Mouse (Mus musculus) CH12.LX (cell line): ENCODE data around the gene Cox8a. TPM values are rescaled to one million over a fixed set of nuclear protein-coding genes. Genes with fewer than 3 reads are reported as not detected.

ENCODE experiments used
- DNase-seq: peaks from one replicate; pipeline ENCODE4 v3.0.0-alpha.2; 2013; ENCODE audit errors: extremely low read depth
- H3K27ac ChIP-seq: 2 replicates; pipeline ENCODE4 v1.5.1; 2012; ENCODE audit warnings: low read depth, mild to moderate bottlenecking, control low read depth, moderate library complexity; ENCODE audit not compliant: insufficient read depth
- H3K27me3 ChIP-seq: replicated peaks from 2 replicates; pipeline ENCODE3; 2012; ENCODE audit warnings: inconsistent platforms
- H3K36me3 ChIP-seq, 2 experiments: replicated peaks in 1 of 2; 2 replicates each; pipeline versions ENCODE3 to v1.6.1; 2012; ENCODE audit warnings: inconsistent platforms in 1 of 2, low read length in 1 of 2, mild to moderate bottlenecking in 1 of 2, mixed read lengths in 1 of 2, moderate library complexity in 1 of 2; ENCODE audit not compliant: control insufficient read depth in 1 of 2, insufficient read depth in 1 of 2
- H3K4me1 ChIP-seq, 2 experiments: 2 replicates each; pipeline ENCODE4 v1.6.1; 2012; ENCODE audit warnings: inconsistent platforms in 1 of 2, moderate library complexity in 1 of 2; ENCODE audit not compliant: insufficient read depth in 2 of 2, control insufficient read depth in 1 of 2
- H3K4me2 ChIP-seq: 2 replicates; pipeline ENCODE4 v1.6.1; 2012; ENCODE audit warnings: low read depth, mild to moderate bottlenecking, control low read depth; ENCODE audit not compliant: poor library complexity, insufficient read depth, severe bottlenecking
- H3K4me3 ChIP-seq, 3 experiments: fragments of 150-350 bp in 1 of 3; sonication (generic) in 1 of 3; replicated peaks in 1 of 3; 2 replicates each; pipeline versions ENCODE3 to v1.5.1; 2011 to 2012; ENCODE audit warnings: low read depth in 2 of 3, low read length in 2 of 3, mild to moderate bottlenecking in 2 of 3, moderate library complexity in 2 of 3, control low read depth in 1 of 3, improper control_type of control experiment in 1 of 3, inconsistent platforms in 1 of 3, mixed read lengths in 1 of 3; ENCODE audit not compliant: poor library complexity in 1 of 3
- H3K79me2 ChIP-seq: replicated peaks from 2 replicates; pipeline ENCODE4 v1.6.1; 2012; ENCODE audit warnings: mild to moderate bottlenecking, moderate library complexity; ENCODE audit not compliant: control insufficient read depth, poor library complexity, insufficient read depth, severe bottlenecking; ENCODE audit errors: extremely low read depth
- H3K9ac ChIP-seq: 2 replicates; pipeline ENCODE4 v1.6.1; 2012; ENCODE audit warnings: low read depth, mild to moderate bottlenecking, control low read depth, moderate library complexity; ENCODE audit not compliant: insufficient read depth
- H3K9me3 ChIP-seq: replicated peaks from 2 replicates; pipeline ENCODE3; 2012; ENCODE audit warnings: low read length, inconsistent platforms, mixed read lengths
- CTCF ChIP-seq, 2 experiments: IDR thresholded peaks in 1 of 2; conservative IDR thresholded peaks in 1 of 2; 2 replicates each; pipeline ENCODE4 v1.5.1; 2011 to 2012; ENCODE audit warnings: low read depth in 2 of 2, low read length in 2 of 2, improper control_type of control experiment in 1 of 2, inconsistent platforms in 1 of 2, mild to moderate bottlenecking in 1 of 2, moderate library complexity in 1 of 2
- E2F4 ChIP-seq: IDR thresholded peaks from 2 replicates; pipeline ENCODE4 v1.6.1; 2011; ENCODE audit warnings: low read depth, low read length, improper control_type of control experiment; ENCODE audit not compliant: insufficient replicate concordance
- ELF1 ChIP-seq: IDR thresholded peaks from 2 replicates; pipeline ENCODE4 v1.6.1; 2014; ENCODE audit warnings: low read depth, mild to moderate bottlenecking, inconsistent platforms, low read length, improper control_type of control experiment
- GABPA ChIP-seq: IDR thresholded peaks from 2 replicates; pipeline ENCODE4 v1.6.1; 2012; ENCODE audit warnings: low read depth, low read length, improper control_type of control experiment, inconsistent platforms; ENCODE audit not compliant: insufficient replicate concordance
- HCFC1 ChIP-seq: IDR thresholded peaks from 2 replicates; pipeline ENCODE4 v1.6.1; 2012; ENCODE audit warnings: low read depth, mild to moderate bottlenecking, inconsistent platforms, low read length, improper control_type of control experiment
- JUND ChIP-seq: conservative IDR thresholded peaks from 2 replicates; pipeline ENCODE4 v1.6.1; 2011; ENCODE audit warnings: low read depth, low read length, improper control_type of control experiment
- NELFE ChIP-seq: IDR thresholded peaks from 2 replicates; pipeline ENCODE4 v1.6.1; 2011; ENCODE audit warnings: low read depth, low read length, improper control_type of control experiment
- NRF1 ChIP-seq: IDR thresholded peaks from 2 replicates; pipeline ENCODE4 v1.6.1; 2014; ENCODE audit warnings: low read depth, mild to moderate bottlenecking, inconsistent platforms, low read length, improper control_type of control experiment, moderate library complexity
- POLR2A ChIP-seq: IDR thresholded peaks from 2 replicates; pipeline ENCODE4 v1.6.1; 2011; ENCODE audit warnings: low read depth, mild to moderate bottlenecking, improper control_type of control experiment, low read length
- RAD21 ChIP-seq: IDR thresholded peaks from 2 replicates; pipeline ENCODE4 v1.6.1; 2011; ENCODE audit warnings: low read depth, mild to moderate bottlenecking, low read length, improper control_type of control experiment, moderate library complexity
- ZC3H11A ChIP-seq: IDR thresholded peaks from 2 replicates; pipeline ENCODE4 v1.6.1; 2012; ENCODE audit warnings: low read depth, mild to moderate bottlenecking, inconsistent platforms, low read length, improper control_type of control experiment
- ZNF384 ChIP-seq: IDR thresholded peaks from 2 replicates; pipeline ENCODE4 v1.6.1; 2012; ENCODE audit warnings: low read depth, low read length, improper control_type of control experiment, inconsistent platforms
- dilution Hi-C: fragments of 300-500 bp; cut with MboI; formaldehyde crosslinking; loops from 2 replicates; pipeline ENCODE4 v1.14.3; 2020; ENCODE audit warnings: low sequenced_read_pairs; ENCODE audit not compliant: extremely low pct_unique_long_range_greater_than_20kb, extremely low pct_ligation_motif_present
- in situ Hi-C: fragments of 300-500 bp; cut with MboI; formaldehyde crosslinking; loops from 3 replicates; pipeline ENCODE4 v1.14.3; 2019; ENCODE audit warnings: low sequenced_read_pairs, low pct_ligation_motif_present, low pct_unique_long_range_greater_than_20kb, mixed read lengths
- polyA plus RNA-seq: library from polyadenylated mRNA; unstranded; fragments of >175 nt; gene quantifications from 2 replicates; pipeline ENCODE4 v1.2.1, GENCODE M21; 2012; ENCODE audit warnings: low read depth; ENCODE audit not compliant: insufficient read length
- total RNA-seq, 2 experiments: library from RNA; depleted of rRNA; stranded (reverse); fragments of 300-350 nt in 1 of 2; fragments of >200 nt in 1 of 2; gene quantifications; 2 replicates each; pipeline ENCODE4 v1.2.3; 2012 to 2014

The Cox8a gene
- total and polyA plus RNA-seq, 3 experiments: 326 to 896 (median 822) TPM

GRCm38 (mm10) chr19:7261476-7261875 is 44.1 kb upstream of the Cox8a start (continued):
- TF ChIP-seq NRF1 (no peak), HCFC1 (no peak)

GRCm38 (mm10) chr19:7257881-7258280 is 40.5 kb upstream of the Cox8a start:
- H3K27me3 ChIP-seq: no peaks in the 10 kb centered on the region
- no peak for DNase-seq
- no peak overlapping the region for H3K9ac ChIP-seq
- dilution Hi-C loops: no loop called here
- peaks cover 8% of the 10 kb centered on the region for H3K9me3 ChIP-seq
- no peaks in the 10 kb centered on the region for H3K36me3 ChIP-seq
- in situ Hi-C loops: no loop called here
- no peak for TF ChIP-seq NRF1
- no peak for TF ChIP-seq HCFC1
- no peak for TF ChIP-seq E2F4
- no peak overlapping the region for H3K27ac ChIP-seq
- H3K4me3 ChIP-seq: no peak overlapping the region
- H3K4me1 ChIP-seq: peaks cover 0 to 4% of the 10 kb centered on the region in 2 experiments; a peak in 1 of 4 replicates
- H3K4me2 ChIP-seq: no peak overlapping the region
- H3K79me2 ChIP-seq: no peaks in the 10 kb centered on the region

GRCm38 (mm10) chr19:7246021-7246420 is 28.6 kb upstream of the Cox8a start:
- no peak overlapping the region for H3K9ac ChIP-seq
- no peak overlapping the region for H3K27ac ChIP-seq
- no peak for TF ChIP-seq ELF1
- TF ChIP-seq ZC3H11A: no peak
- no peak for TF ChIP-seq NELFE
- TF ChIP-seq JUND: no peak
- TF ChIP-seq CTCF (conservative IDR thresholded peaks at IDR 0.05 in 1 of 2, IDR thresholded peaks at IDR 0.05 in 1 of 2; ENCODE audit: low read depth in 2 of 2, low read length in 2 of 2): no peak
- no peak for TF ChIP-seq RAD21
- peak; percentile 33; the same call in 1 of the 2 replicates for TF ChIP-seq POLR2A
- TF ChIP-seq ZNF384: no peak
- TF ChIP-seq GABPA: no peak
- DNase-seq: peak; percentile 55
- in situ Hi-C loops (loop anchor here (10.0 kb wide), 1 partner anchor 169 kb away; the partner anchor contains the start of gene 2700081O15Rik), dilution Hi-C loops (no loop called here)
- H3K4me2 ChIP-seq: no peak overlapping the region
- H3K9me3 ChIP-seq: no peaks in the 10 kb centered on the region
- H3K79me2 ChIP-seq: no peaks in the 10 kb centered on the region
- H3K4me3 ChIP-seq: no peak overlapping the region
- peaks cover 3 to 12% of the 10 kb centered on the region in 2 experiments; a peak in 3 of 4 replicates for H3K4me1 ChIP-seq
- H3K27me3 ChIP-seq: peaks cover 4% of the 10 kb centered on the region
- H3K36me3 ChIP-seq: no peaks in the 10 kb centered on the region
